Mouse (Mus musculus) G1E (cell line): Measurements from ENCODE around the gene Cx3cr1.

Experiments used
- CTCF ChIP-seq: IDR thresholded peaks from 2 replicates; pipeline ENCODE4 v1.5.1; 2012; ENCODE audit warnings: low read depth, low read length, inconsistent platforms, mixed read lengths
- GATA1 ChIP-seq: IDR thresholded peaks from 2 replicates; pipeline ENCODE4 v1.6.1; 2012; ENCODE audit warnings: borderline replicate concordance, low read length, inconsistent platforms, mixed read lengths
- TAL1 ChIP-seq: conservative IDR thresholded peaks from 2 replicates; pipeline ENCODE4 v1.6.1; 2012; ENCODE audit warnings: low read depth, low read length, inconsistent platforms, mixed read lengths

GRCm38 (mm10) chr9:120089125-120089524, 19.4 kb upstream of the Cx3cr1 start:
- TF ChIP-seq CTCF = no peak
- no peak for TF ChIP-seq TAL1
- no peak for TF ChIP-seq GATA1
